Mouse (Mus musculus): ENCODE measurements around the gene Josd1. TPM values are rescaled to one million over a fixed set of nuclear protein-coding genes. Genes with fewer than 3 reads are reported as not detected.
"Not testable (repeated sequence)": the region's sequence is repeated elsewhere in the genome, so short reads cannot be mapped to it uniquely, and the experiment has no call there.

Gene Josd1
- total RNA-seq, 2 experiments from 2014 or later, result 29.3 to 30.1 TPM

GRCm38 (mm10) chr15:79693740-79694139 lies 6.0 kb upstream of the Josd1 start:
- DNase-seq, result no peak
- intact Hi-C loops (cut with DNase I), result no loop called here

DNA sequence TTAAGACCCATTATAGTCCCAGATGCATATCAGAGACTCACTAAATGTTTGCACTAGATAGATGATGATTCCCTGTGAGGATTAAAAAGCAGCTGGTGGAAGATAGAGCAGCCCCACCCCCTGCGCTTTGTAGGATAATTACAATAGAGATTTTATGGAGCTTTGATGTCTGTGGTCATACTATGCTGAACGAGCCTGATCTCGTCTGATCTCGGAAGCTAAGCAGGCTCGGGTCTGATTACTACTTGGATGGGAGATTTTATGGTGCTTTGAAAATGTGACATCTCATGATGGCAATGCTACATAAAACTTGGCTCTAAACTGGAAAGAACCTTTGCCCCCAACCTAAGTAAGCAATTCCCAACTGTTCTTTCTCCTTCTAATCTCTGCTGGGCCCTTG lies 4.6 kb upstream of the Josd1 start:
- no peak for DNase-seq
- intact Hi-C loops (cut with DNase I), result no loop called here

DNA sequence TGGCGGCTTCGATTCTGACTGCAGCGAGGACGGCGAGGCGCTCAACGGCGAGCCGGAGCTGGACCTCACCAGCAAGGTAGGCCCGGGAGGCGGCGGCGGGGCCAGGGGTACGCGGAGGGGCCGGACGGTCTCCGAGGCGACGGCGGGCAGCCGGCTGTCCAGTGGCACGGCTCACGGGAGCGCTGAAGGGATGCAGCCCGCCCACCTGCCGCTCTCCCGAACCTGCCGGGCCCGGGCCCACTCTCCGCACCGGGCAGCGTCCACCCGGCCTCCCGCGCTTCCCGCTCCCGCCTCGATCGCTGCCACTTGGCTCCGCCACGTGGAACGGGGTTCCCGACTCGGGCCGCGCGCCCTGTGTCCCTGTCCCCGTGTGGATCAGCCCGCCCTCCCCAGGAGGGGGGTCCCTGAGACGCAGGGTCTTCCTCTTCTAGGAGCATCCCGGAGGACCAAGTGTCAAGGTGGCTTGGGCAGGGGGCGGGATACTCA lies 3.3 kb upstream of the Josd1 start:
- intact Hi-C loops (cut with DNase I), result no loop called here
- DNase-seq, result no peak

- DNase-seq, result peak; percentile 99
- intact Hi-C loops (cut with DNase I), result no loop called here
Measured at GRCm38 (mm10) chr15:79690426-79691022, 2.8 kb upstream of the Josd1 start, which contains the start of gene Gtpbp1. Gene Gtpbp1 (plus strand): TSS chr15:79690845.

- intact Hi-C loops (cut with DNase I), result loop anchor here (2.0 kb wide), 1 partner anchor 49 kb away; no protein-coding TSS in a partner anchor
Measured at GRCm38 (mm10) chr15:79689662-79690425, 2.1 kb upstream of the Josd1 start.

DNA sequence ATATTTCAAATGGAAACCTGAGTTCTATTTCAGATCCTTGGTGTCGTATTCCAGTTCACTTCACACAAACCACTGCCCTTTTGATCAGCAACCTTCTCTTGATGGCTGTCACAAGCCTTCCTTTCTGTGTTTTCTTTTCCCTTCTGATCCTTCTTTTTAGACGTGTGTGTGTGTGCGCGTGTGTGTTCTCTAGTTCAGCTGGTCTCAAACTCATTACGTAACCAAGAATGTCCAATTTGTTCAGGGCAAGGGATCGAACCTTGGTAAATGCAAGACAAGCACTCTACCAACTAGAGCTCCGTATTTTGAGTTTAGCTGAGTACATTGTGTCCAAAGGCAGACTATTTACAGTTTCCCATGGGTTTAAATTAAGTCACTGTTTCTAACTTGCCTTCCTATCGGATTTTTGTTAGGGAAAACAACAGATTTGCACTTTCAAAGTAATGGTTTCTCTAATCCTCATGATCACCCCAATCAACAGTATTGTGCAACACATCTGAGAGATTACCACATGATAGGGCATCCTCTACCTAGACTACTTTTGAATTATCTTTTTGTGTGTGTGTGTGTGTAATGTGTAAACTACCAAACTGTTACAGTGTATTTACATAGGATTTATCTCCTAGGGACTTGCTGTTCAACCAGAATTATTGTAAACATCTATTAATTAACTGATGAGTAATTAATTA lies 693 bp upstream of the Josd1 start:
- intact Hi-C loops (cut with DNase I), result loop anchor here (2.0 kb wide), 1 partner anchor 50 kb away; no protein-coding TSS in a partner anchor
- DNase-seq, result no peak

More at GRCm38 (mm10) chr15:79689662-79690425, 2.1 kb upstream of the Josd1 start:
- DNase-seq, result no peak

DNA sequence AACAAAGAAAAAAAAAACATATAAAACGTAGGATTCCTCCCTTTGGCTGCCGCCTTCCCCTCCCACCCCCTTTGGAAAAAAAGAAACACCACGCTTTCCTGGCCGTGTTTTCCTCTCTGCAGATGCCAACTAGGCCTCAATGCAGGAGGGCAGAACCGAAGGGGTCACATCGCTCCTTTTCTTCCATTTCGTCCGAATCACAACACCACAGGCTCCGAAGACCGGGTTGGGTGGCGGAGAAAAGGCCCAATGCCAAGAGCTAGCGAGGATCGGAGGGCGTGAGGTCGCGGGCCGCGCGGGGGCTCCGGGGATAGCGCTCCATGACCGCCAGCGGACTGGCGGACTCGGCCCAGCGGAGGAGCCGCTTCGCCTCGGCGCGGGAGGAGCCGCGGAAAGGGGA lies 544 bp downstream of the Josd1 start:
- peak in 1 of 2 experiments; percentile 72 for DNase-seq
- intact Hi-C loops (cut with DNase I), result no loop called here

- intact Hi-C loops (cut with DNase I), result no loop called here
- DNase-seq, result no peak
Measured at GRCm38 (mm10) chr15:79686046-79686869, 1.5 kb downstream of the Josd1 start.

DNA sequence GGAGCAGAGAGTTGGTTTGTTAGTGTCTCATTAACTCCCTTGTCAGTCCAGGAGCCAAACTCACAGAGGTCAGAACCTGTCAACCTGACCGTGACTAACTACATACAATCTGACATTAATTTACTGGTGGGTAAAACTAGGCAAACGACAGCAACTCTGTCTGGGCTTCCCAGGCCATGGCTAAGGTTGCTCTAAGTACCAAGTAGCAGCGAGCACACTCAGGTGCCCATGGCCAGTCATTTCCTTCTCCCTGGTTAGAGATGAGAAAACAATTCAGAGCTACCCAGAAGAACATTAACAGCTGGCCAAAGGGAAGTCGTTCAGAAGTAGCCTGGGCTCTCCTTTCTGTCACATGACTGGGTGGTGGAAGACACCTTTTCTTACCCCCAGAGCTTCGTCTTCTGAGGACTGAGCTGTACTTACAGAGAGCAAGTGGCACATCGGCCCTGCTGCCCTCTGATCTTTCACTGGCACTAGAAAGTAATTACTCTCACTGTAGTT lies 2.5 kb downstream of the Josd1 start:
- no peak for DNase-seq
- intact Hi-C loops (cut with DNase I), result loop anchor here (2.0 kb wide), 1 partner anchor 14 kb away; the partner anchor contains the start of gene Tomm22

DNA sequence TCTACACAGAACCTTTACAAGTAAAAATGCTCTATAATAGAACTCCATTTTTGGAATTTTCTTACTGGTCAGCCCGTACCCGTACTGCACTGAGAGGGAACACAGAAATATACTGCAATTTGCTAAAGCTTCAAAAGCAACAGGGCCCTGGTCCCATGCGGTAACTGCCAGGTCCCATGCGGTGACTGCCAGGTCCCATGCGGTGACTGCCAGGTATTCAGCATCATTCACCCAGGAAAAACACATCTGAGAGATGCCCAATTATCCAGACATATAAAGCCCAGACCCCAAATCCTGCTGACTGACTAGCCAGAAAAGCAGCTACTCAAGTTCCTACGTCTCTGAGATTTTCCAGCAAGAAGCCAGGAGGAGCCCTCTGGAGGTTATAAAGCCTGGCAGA lies 3.1 kb downstream of the Josd1 start:
- no peak for DNase-seq
- intact Hi-C loops (cut with DNase I), result loop anchor here (2.0 kb wide), 1 partner anchor 14 kb away; the partner anchor contains the start of gene Tomm22

DNA sequence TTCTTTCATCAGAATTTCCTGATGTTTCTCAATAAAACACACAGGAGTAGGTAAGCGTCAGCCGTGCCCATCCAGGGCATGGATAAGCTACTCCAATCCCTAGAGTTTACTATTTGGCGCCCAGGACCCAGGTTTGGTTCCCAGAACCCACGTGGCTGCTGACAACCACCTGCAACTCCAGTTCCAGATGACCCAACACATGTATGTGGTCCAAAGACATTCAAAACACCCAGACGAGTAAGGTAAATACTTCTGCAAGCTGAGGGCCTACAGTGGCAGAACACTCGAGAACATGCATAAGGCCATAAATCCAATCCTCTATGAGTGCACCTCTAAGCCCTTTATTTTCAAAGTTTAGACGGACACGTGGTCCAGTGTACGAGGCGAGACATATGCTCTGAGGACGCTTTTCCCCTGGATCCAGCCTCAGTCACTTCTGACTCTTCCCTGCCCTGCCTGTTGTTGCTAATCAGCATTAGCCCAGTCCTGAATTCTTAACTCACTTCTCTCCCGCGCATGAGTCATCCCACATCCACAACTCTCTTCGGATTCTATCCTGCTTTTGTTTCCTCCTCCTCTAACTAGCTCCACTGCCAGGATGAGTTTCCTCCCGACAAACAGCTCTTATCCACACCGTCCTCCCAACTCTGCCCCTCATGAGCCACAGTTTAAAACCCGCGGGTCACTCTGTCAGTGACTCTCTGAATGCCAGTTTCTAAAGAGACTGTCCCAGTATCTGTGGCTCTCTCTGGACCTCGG lies 3.8 kb downstream of the Josd1 start:
- intact Hi-C loops (cut with DNase I), result loop anchor here (2.0 kb wide), 1 partner anchor 13 kb away; the partner anchor contains the start of gene Tomm22
- DNase-seq, result no peak

- intact Hi-C loops (cut with DNase I), result no loop called here
- no peak for DNase-seq
Measured at GRCm38 (mm10) chr15:79683146-79683545, 4.6 kb downstream of the Josd1 start.

- no peak for DNase-seq
- intact Hi-C loops (cut with DNase I), result no loop called here
Measured at GRCm38 (mm10) chr15:79681973-79682372, 5.7 kb downstream of the Josd1 start.

- intact Hi-C loops (cut with DNase I), result no loop called here
- DNase-seq, result no peak
Measured at GRCm38 (mm10) chr15:79677936-79678335, 9.8 kb downstream of the Josd1 start.

DNA sequence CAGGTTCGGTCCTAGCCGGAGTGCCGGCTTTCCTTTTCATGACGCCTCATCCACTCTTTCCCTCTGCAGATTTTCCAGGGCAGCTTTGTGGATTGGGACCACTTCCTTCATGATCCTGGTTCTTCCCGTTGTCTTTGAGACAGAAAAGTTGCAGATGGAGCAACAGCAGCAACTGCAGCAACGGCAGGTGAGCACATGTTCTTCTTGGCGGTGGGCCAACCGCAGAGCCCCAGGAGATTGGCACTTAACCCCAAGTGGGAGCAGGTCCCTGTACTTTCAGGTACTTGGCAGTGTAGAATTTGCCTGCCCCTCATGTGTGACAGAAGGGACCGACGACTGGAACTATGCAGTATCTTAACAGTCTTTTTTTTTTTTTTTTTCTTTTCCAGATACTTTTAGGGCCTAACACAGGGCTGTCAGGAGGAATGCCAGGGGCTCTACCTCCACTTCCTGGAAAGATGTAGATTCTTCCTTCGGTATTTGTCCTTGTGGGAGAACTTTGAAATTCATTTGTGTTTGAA lies 15.8 kb downstream of the Josd1 start:
- not testable (repeated sequence) for DNase-seq
- intact Hi-C loops (cut with DNase I), result loop anchor here (2.0 kb wide), 1 partner anchor 13 kb away; no protein-coding TSS in a partner anchor

GRCm38 (mm10) chr15:79670972-79671299 lies 16.8 kb downstream of the Josd1 start:
- no peak for DNase-seq
- intact Hi-C loops (cut with DNase I), result loop anchor here (2.0 kb wide), 1 partner anchor 14 kb away; no protein-coding TSS in a partner anchor

DNA sequence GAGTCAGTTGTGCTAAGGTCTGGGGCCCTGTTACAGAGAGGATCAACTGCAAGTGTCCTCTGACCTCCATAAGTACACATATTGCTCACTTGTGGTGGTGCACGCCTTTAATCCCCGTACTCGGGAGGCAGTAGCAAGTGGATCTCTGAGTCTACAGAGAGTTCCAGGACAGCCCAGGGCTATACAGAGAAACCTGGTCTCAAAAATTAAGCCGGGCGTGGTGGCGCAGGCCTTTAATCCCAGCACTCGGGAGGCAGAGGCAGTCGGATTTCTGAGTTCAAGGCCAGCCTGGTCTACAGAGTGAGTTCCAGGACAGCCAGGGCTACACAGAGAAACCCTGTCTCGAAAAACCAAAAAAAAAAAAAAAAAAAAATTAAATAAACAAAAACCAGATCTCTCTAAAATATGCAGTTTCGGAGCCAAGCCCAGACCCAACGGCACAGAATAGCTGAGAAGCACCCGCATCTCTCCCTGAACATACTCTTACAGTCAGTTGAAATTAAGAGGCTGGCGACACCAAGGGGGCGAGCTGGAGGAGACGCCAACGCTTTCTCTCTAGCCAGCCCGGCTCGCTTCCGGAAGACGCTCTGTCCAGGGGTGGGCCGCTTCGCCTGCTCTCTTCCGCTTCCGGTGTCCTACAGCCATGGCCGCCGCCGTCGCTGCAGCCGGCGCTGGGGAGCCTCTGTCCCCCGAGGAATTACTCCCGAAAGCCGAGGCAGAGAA lies 17.3 kb downstream of the Josd1 start, which contains the start of gene Tomm22:
Gene Tomm22 (plus strand): TSS at position 613 of the 723 bp plus-strand sequence.
- intact Hi-C loops (cut with DNase I), result loop anchor here (2.0 kb wide), 1 partner anchor 14 kb away; no protein-coding TSS in a partner anchor
- DNase-seq, result peak; percentile 92 to 93

- DNase-seq, result no peak
- intact Hi-C loops (cut with DNase I), result no loop called here
Measured at GRCm38 (mm10) chr15:79669195-79669594, 18.5 kb downstream of the Josd1 start.
